Mouse (Mus musculus) kidney, embryonic 15.5 days (tissue): Measurements from ENCODE around the gene Srsf5. TPM values are rescaled to one million over a fixed set of nuclear protein-coding genes. Genes with fewer than 3 reads are reported as not detected.

Source experiments
- ATAC-seq: fragments of 200-750 bp; cut with Nextera tagmentation; replicated peaks from 2 replicates; pipeline ENCODE4 v1.8.0; 2017; ENCODE audit warnings: moderate TSS enrichment; ENCODE audit not compliant: low FRiP score
- H3K27ac ChIP-seq: fragments of 300-500 bp; sonication (generic); 2 replicates; pipeline ENCODE4 v1.5.1; 2015; ENCODE audit warnings: mild to moderate bottlenecking, inconsistent platforms
- H3K27me3 ChIP-seq: fragments of 300-500 bp; sonication (generic); 2 replicates; pipeline ENCODE4 v1.6.1; 2015; ENCODE audit warnings: inconsistent platforms
- H3K36me3 ChIP-seq: fragments of 300-500 bp; sonication (generic); 2 replicates; pipeline ENCODE4 v1.6.1; 2015; ENCODE audit warnings: inconsistent platforms
- H3K4me1 ChIP-seq: fragments of 300-500 bp; sonication (generic); 2 replicates; pipeline ENCODE4 v1.6.1; 2015; ENCODE audit warnings: inconsistent platforms
- H3K4me2 ChIP-seq: fragments of 300-500 bp; sonication (generic); 2 replicates; pipeline ENCODE4 v1.6.1; 2015; ENCODE audit warnings: moderate library complexity, mild to moderate bottlenecking, inconsistent platforms
- H3K4me3 ChIP-seq: fragments of 300-500 bp; sonication (generic); replicated peaks from 2 replicates; pipeline ENCODE4 v1.5.1; 2015; ENCODE audit warnings: mild to moderate bottlenecking, inconsistent platforms
- H3K9ac ChIP-seq: fragments of 300-500 bp; sonication (generic); 2 replicates; pipeline ENCODE4 v1.6.1; 2015; ENCODE audit warnings: mild to moderate bottlenecking, inconsistent platforms
- H3K9me3 ChIP-seq: fragments of 300-500 bp; sonication (generic); replicated peaks from 2 replicates; pipeline ENCODE4 v1.6.1; 2016; ENCODE audit warnings: inconsistent platforms
- WGBS: fragments of 180-500 bp; shearing (Covaris S2); methylation state at CpG from one replicate; pipeline ENCODE4 v1.1.7; 2015; ENCODE audit warnings: mixed read lengths; 5-methylcytosine and 5-hydroxymethylcytosine counted together
- polyA plus RNA-seq: library from polyadenylated mRNA; unstranded; fragments of >200 nt; fragmentation: Nextera tagmentation; extraction: Ambion mirVana; gene quantifications from 2 replicates; pipeline ENCODE4 v1.2.1, GENCODE M21; 2015

Srsf5 gene
- 593 and 603 TPM in 2 replicates for polyA plus RNA-seq

DNA sequence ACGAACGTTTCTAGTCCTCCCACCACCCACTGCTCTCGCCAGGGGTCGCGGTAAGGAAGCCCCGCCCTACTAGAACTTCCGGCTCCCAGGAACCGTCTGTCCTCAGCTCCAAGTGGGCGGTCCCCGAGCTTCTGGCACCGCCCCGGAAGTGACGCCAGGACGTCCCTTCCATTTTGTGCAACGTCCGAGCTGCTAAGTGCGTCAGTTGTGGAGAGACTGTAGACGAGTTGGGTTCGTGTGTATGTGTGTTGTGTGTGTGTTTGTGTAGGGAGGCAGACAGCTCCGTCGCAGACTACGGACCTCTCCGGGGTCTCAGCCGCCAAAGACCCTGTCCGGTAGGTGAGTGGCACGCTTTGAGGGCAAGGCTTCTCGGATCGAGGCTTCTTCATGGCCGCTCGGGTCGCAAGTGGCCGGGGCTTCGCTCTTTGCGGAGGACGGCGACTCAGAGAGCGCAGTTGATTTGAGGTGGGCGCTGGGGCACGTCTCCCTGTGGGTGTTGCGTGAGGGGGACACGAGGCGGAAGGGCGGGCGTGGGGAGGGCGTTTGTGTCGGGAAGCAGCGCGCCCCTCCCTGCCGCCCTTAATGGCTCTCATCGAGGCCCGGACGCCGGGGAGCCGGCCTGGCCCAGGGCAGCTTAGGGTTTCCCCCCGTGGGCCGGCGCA, at the start of gene Srsf5:
Srsf5 (plus strand) TSS at position 171 of the 662 bp plus-strand sequence.
- Histone ChIP-seq H3K9ac (peak within 1 kb of the TSS; percentile 100), H3K27me3 (no peaks in the 10 kb centered on the region), H3K4me3 (peak within 1 kb of the TSS; percentile 96), H3K4me1 (peaks cover 25% of the 10 kb centered on the region), H3K36me3 (peaks cover 32% of the 10 kb centered on the region), H3K4me2 (peak within 1 kb of the TSS; percentile 72), H3K9me3 (no peaks in the 10 kb centered on the region), H3K27ac (peak within 1 kb of the TSS; percentile 98)
- ATAC-seq = peak; percentile 93
- WGBS = 2% methylated on average over 56 of the region's 57 CpGs

DNA sequence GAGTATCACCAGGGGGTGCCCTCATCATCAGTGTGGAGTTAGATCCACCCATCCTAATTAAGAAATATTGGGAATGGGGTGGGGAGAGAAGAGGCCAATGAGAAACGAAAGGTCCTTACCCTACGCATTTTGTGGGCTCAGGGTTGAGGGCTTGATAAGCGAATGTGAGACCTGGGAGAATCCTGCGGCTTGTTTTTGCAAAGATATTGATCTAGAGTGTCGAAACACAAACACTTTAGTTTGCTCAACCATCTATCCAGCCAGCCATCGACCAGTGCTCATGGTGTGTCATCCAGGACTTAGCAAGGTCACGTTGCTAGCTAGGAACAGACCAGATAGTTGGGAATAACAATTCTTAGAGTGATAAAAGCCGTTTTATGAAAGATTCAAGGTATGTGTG, 35.7 kb upstream of the Srsf5 start:
- no peak for ATAC-seq
- H3K4me1 ChIP-seq = no peaks in the 10 kb centered on the region
- no peaks in the 10 kb centered on the region for H3K36me3 ChIP-seq
- no peak overlapping the region for H3K4me2 ChIP-seq
- 0 out of 2 replicates have a peak, but pooled peaks cover 4% of the 10 kb centered on the region for H3K9me3 ChIP-seq
- H3K27me3 ChIP-seq = no peaks in the 10 kb centered on the region
- H3K27ac ChIP-seq = no peak overlapping the region
- 86% methylated on average over 8 of the region's 8 CpGs for WGBS
- no peak overlapping the region for H3K9ac ChIP-seq
- no peak overlapping the region for H3K4me3 ChIP-seq

DNA sequence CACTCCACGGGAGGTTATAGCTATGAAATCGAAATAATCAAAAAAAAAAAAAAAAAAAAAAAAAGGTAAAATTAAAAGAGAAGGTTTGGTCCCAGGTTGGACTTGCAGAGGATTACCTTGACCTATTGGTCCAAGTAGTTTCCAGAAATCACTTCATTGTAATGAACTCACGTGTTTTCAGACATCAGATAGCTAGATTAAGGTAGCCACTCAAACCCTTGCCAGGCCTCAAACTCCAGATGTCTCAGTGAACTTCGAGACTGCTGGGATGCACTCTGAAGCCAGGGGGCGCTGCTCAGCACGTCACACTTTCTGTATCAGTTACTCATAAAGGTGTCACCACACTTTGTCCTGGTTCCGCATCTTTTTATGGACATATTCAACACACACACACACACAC, 27.5 kb upstream of the Srsf5 start:
- no peak overlapping the region for H3K27ac ChIP-seq
- no peak overlapping the region for H3K4me2 ChIP-seq
- H3K36me3 ChIP-seq = no peaks in the 10 kb centered on the region
- H3K4me3 ChIP-seq = no peak overlapping the region
- no peak for ATAC-seq
- H3K9me3 ChIP-seq = no peaks in the 10 kb centered on the region
- no peak overlapping the region for H3K9ac ChIP-seq
- WGBS = 52% methylated on average over 7 of the region's 7 CpGs
- no peaks in the 10 kb centered on the region for H3K27me3 ChIP-seq
- H3K4me1 ChIP-seq = peaks cover 3% of the 10 kb centered on the region

DNA sequence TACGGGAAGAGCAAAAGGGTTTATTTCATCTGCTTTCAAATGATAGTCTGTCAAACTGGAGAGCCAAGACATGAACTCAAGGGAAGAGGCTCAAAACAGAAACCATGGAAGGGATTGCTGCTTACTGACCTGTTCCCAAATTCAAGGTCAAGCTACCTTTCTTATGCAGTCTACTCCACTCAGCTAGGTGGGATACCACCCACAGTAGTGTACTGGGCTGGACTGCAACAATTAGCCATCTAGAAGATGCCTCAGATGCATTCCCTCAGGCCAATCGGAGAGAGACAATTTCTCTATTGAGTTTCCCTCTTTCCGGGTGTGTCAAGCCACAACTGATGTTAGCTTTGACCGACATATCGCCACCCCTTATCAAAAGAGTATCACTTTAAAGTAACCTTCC, 24.0 kb upstream of the Srsf5 start:
- 92% methylated on average over 5 of the region's 5 CpGs for WGBS

DNA sequence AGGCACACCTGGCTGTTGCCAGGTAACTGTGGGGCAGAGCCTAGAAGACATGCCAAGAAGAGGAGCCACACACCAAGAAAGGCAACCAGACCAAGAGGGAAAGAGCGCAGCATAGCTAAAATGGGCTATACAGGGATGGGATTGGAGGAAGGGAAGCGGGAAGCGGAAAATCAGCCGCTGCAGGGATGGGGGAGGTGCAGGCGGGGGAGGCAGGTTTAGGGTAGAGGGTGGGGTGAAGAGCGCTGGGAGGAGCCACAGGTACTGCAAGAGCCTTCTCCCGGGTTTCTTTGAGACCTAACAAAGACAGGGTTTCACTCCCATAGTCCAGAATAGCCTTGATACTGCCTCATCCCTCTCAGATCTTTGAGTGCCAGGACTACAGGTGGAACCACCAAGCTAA, 22.4 kb upstream of the Srsf5 start:
- Histone ChIP-seq H3K27ac (no peak overlapping the region), H3K4me2 (peak overlapping the region; percentile 52), H3K4me1 (peaks cover 23% of the 10 kb centered on the region), H3K36me3 (no peaks in the 10 kb centered on the region), H3K9ac (no peak overlapping the region), H3K27me3 (no peaks in the 10 kb centered on the region), H3K4me3 (peak overlapping the region; percentile 12; the same call in 1 of the 2 replicates), H3K9me3 (no peaks in the 10 kb centered on the region)
- 7% methylated on average over 7 of the region's 7 CpGs for WGBS
- peak; percentile 60 for ATAC-seq

More for the DNA sequence above, 24.0 kb upstream of the Srsf5 start:
- Histone ChIP-seq H3K4me1 (peaks cover 23% of the 10 kb centered on the region), H3K9me3 (no peaks in the 10 kb centered on the region), H3K9ac (no peak overlapping the region), H3K4me2 (no peak overlapping the region), H3K36me3 (no peaks in the 10 kb centered on the region), H3K4me3 (no peak overlapping the region), H3K27ac (no peak overlapping the region), H3K27me3 (no peaks in the 10 kb centered on the region)
- no peak for ATAC-seq

DNA sequence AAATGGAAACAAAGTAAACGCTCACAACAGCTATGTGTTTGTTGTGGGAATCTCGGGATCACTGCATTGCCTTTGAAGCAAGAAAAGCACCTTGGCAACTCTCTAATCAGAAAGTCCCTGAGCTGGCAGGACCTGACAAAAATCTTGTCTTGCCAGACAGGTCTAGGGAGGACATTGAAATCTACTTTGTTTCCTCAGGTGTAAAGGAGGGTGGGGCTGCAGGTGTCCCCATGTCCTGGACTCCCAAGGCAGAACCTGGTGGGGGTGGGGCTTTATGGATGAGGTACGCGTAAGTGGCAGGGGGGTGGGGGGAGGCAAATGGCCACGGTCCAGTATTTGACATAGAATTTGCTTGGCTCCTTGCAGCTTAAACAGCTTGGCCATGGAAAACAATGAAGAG, 21.7 kb upstream of the Srsf5 start:
- no peaks in the 10 kb centered on the region for H3K9me3 ChIP-seq
- ATAC-seq = no peak
- peak overlapping the region; percentile 48; the same call in 1 of the 2 replicates for H3K27ac ChIP-seq
- no peaks in the 10 kb centered on the region for H3K27me3 ChIP-seq
- no peaks in the 10 kb centered on the region for H3K36me3 ChIP-seq
- 49% methylated on average over 5 of the region's 5 CpGs for WGBS
- peaks cover 23% of the 10 kb centered on the region for H3K4me1 ChIP-seq
- H3K4me3 ChIP-seq = no peak overlapping the region
- no peak overlapping the region for H3K9ac ChIP-seq
- H3K4me2 ChIP-seq = no peak overlapping the region; the same call in 1 of the 2 replicates

DNA sequence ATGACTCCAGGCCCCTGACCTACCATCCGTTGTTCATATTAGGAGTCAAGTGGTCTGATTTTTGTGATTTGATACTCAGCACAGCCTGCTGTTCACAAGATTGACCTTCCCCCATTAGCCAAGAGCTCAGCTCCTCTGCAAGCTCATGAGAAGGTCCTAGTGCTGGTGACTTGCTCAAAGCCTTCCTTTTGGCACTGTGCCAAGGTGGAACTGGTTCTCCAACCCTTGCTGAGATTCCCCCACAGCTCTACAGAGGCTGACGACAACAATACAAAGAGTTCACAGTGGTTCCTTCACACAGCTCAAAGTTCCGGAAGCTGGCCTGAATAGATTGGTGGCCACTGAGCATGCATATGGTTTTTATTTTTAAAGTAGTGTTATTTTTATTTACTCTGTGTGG, 21.1 kb upstream of the Srsf5 start:
- H3K27ac ChIP-seq = peak overlapping the region; percentile 48
- H3K9me3 ChIP-seq = no peaks in the 10 kb centered on the region
- no peak overlapping the region for H3K9ac ChIP-seq
- H3K4me2 ChIP-seq = no peak overlapping the region
- no peak overlapping the region for H3K4me3 ChIP-seq
- H3K4me1 ChIP-seq = peaks cover 23% of the 10 kb centered on the region
- 67% methylated on average over 3 of the region's 3 CpGs for whole genome bisulfite sequencing
- no peaks in the 10 kb centered on the region for H3K27me3 ChIP-seq
- 0 out of 2 replicates have a peak, but pooled peaks have one; percentile 41 for ATAC-seq
- no peaks in the 10 kb centered on the region for H3K36me3 ChIP-seq

DNA sequence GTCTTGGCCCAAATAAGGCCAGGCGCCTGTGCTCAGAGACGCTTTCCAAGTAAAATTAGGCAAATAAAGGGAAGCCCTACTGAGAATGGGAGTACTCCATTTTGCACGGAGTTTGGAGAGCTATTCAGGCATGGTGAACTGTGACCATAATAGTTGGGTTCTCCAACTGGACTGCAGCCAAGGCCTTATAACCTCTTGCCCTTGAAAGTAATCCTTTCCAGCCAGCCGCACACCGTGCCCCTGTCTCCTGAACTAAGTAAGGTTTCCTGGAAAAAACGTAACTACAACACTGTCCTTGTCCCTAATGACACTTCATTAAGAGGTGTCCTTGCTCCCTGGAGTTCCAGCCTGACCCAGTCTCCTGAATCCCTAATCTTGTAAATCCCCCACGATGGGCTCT, 19.4 kb upstream of the Srsf5 start:
- Histone ChIP-seq H3K27me3 (no peaks in the 10 kb centered on the region), H3K4me3 (no peak overlapping the region), H3K9ac (no peak overlapping the region), H3K27ac (peak overlapping the region; percentile 64; the same call in 1 of the 2 replicates), H3K4me1 (peaks cover 23% of the 10 kb centered on the region), H3K4me2 (no peak overlapping the region), H3K9me3 (no peaks in the 10 kb centered on the region), H3K36me3 (no peaks in the 10 kb centered on the region)
- 26% methylated on average over 7 of the region's 7 CpGs for WGBS
- 0 out of 2 replicates have a peak, but pooled peaks have one; percentile 29 for ATAC-seq

DNA sequence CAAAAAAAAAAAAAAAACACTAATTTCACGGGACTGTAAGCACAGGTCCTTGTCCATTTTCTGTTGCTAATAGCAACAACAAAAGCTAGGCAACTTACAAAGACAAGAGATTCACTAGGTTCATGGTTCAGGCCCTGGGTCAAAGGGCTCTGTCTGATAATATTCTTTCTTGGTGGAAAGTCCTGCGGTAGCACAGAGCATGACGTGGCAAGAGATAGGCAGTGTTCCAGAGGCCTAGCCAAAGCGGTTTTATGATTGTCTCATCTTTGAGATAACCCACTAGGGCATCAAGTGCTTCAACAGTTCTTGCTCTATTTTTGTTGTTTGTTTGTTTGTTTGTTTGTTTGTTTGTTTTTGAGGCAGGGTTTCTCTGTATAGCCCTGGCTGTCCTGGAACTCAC, 18.8 kb upstream of the Srsf5 start:
- Histone ChIP-seq H3K4me1 (peaks cover 23% of the 10 kb centered on the region), H3K4me2 (no peak overlapping the region), H3K9ac (no peak overlapping the region), H3K4me3 (no peak overlapping the region), H3K27ac (no peak overlapping the region), H3K27me3 (no peaks in the 10 kb centered on the region), H3K9me3 (no peaks in the 10 kb centered on the region), H3K36me3 (no peaks in the 10 kb centered on the region)
- ATAC-seq = no peak
- 86% methylated on average over 4 of the region's 4 CpGs for WGBS

DNA sequence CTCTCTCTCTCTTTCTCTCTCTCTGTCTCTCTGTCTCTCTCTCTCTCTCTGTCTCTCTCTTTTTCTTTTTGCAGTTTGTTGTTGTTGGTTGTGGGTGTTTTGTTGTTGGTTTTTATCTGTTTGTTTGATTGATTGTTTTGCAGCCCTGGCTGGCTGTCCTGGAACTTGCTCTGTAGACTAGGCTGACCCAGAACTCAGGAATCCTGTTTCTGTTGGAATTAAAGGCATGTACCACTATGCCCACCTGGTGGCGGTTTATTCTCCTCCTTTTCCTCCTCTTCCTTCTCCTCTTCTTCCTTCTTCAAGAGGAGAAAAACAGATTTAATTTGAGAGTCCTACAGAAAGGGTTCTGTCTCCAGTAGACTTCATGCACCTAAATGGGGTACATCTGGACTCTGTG, 17.8 kb upstream of the Srsf5 start:
- H3K27me3 ChIP-seq = no peaks in the 10 kb centered on the region
- H3K27ac ChIP-seq = no peak overlapping the region
- ATAC-seq = no peak
- no peak overlapping the region for H3K4me3 ChIP-seq
- H3K4me2 ChIP-seq = no peak overlapping the region
- WGBS = 68% methylated on average over 1 of the region's 1 CpGs
- H3K9me3 ChIP-seq = no peaks in the 10 kb centered on the region
- H3K9ac ChIP-seq = no peak overlapping the region
- H3K36me3 ChIP-seq = no peaks in the 10 kb centered on the region
- peaks cover 23% of the 10 kb centered on the region for H3K4me1 ChIP-seq

DNA sequence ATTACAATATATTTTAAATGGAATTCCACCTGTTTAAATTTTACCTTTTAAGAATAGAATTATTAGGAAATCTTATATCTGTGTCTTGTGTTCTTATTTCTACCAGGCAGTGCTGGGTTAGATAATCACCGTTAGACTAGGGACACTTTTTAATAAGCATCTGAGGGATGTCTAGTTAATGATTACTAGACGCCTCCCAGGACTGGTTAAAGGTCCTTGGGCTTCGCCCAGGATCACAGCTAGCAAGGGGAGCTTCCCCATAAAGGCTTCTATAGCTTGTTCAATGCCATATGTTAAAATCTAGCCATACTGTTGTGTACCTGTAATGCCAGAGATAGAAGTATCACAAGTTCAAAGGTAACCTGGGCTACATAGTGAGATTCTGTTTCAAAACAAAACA, 16.4 kb upstream of the Srsf5 start:
- no peak for ATAC-seq
- no peak overlapping the region for H3K4me3 ChIP-seq
- no peak overlapping the region for H3K4me2 ChIP-seq
- H3K36me3 ChIP-seq = no peaks in the 10 kb centered on the region
- no peaks in the 10 kb centered on the region for H3K27me3 ChIP-seq
- no peak overlapping the region for H3K27ac ChIP-seq
- no peaks in the 10 kb centered on the region for H3K9me3 ChIP-seq
- H3K9ac ChIP-seq = no peak overlapping the region
- 72% methylated on average over 3 of the region's 3 CpGs for WGBS
- H3K4me1 ChIP-seq = peaks cover 11% of the 10 kb centered on the region

DNA sequence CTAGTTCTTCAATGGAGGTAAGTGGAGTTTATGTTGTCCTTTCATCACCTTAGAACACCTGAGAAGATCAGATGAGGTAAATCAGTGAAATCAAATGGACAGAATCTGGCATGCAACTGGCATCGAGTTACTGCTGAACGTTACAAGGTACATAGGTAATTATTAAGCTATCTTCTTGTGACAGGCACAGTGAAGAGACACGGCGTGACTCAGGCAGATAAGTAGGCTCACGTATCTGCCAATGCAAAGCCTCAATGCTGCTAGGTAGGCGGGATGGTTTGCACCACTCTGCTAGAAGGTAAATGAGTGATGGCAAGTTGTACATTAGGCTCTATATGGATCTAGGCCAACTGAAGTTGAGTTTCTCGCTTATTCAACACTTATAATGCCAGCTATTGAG, 15.2 kb upstream of the Srsf5 start:
- H3K27me3 ChIP-seq = no peaks in the 10 kb centered on the region
- 0 out of 2 replicates have a peak, but pooled peaks have one; percentile 69 for ATAC-seq
- no peak overlapping the region for H3K27ac ChIP-seq
- H3K36me3 ChIP-seq = no peaks in the 10 kb centered on the region
- H3K9me3 ChIP-seq = no peaks in the 10 kb centered on the region
- peaks cover 7% of the 10 kb centered on the region for H3K4me1 ChIP-seq
- H3K4me2 ChIP-seq = no peak overlapping the region
- H3K4me3 ChIP-seq = no peak overlapping the region
- 77% methylated on average over 7 of the region's 7 CpGs for WGBS
- H3K9ac ChIP-seq = no peak overlapping the region
